ENCODE assay signal across 8 mouse cellular contexts in the genomic region with DNA sequence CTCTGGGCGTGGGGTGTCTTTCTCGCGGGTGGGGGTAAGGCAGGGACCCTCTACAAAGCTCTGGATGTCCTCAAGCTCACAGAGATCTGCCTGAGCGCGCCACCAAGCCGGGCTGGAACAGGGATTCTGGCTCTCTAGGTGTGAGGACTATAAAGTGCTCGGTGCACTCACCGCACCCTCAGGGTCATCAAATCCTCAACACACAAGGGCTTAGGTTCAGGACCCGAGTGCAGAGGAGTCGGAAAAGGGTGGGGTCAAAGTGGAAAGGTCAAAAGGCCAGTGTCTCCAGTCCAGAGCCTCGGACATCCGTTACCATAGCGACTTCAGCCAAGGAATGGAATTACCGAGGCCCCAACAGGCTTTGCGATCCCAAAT. TPM values are rescaled to one million over a fixed set of nuclear protein-coding genes. Genes with fewer than 3 reads are reported as not detected.
DNase-seq lines count a peak whose midpoint lies in the region; ATAC-seq and TF ChIP-seq lines count a peak whose summit lies in the region.

No protein-coding gene starts in this region.

- H3K4me2 ChIP-seq in embryonic facial prominence, embryonic 14.5 days (ENCODE audit: low read depth, low read length): peak overlapping the region; percentile 66
- H3K4me2 ChIP-seq in limb, embryonic 11.5 days (ENCODE audit: low read depth, severe bottlenecking): peak overlapping the region; percentile 61
- peak overlapping the region; percentile 97 for H3K4me2 ChIP-seq in neural tube, embryonic 15.5 days

- H3K9ac ChIP-seq in liver, adult 2 months (ENCODE audit: low read depth, low read length): no peak overlapping the region
- peak overlapping the region; percentile 39 for H3K9ac ChIP-seq in embryonic facial prominence, embryonic 14.5 days (ENCODE audit: low read depth, low read length)
- H3K9ac ChIP-seq in limb, embryonic 11.5 days (ENCODE audit: low read length): 0 out of 2 replicates have a peak overlapping the region, but pooled peaks have one; percentile 24
- peak overlapping the region; percentile 59 for H3K9ac ChIP-seq in neural tube, embryonic 15.5 days (replicated peaks)

- peaks cover 2% of the 10 kb centered on the region; the same call in 1 of the 2 replicates for H3K4me1 ChIP-seq in liver, adult 2 months (ENCODE audit: control insufficient read depth, insufficient read depth, low read length)
- H3K4me1 ChIP-seq in embryonic facial prominence, embryonic 14.5 days (ENCODE audit: control insufficient read depth, insufficient read depth, low read length): 0 out of 2 replicates have a peak, but pooled peaks cover 3% of the 10 kb centered on the region
- H3K4me1 ChIP-seq in limb, embryonic 11.5 days (ENCODE audit: control insufficient read depth, insufficient read depth, low read length): peaks cover 6% of the 10 kb centered on the region
- peaks cover 21% of the 10 kb centered on the region for H3K4me1 ChIP-seq in neural tube, embryonic 15.5 days

- ATAC-seq in embryonic facial prominence, embryonic 14.5 days (ENCODE audit: low read depth): peak; percentile 5
- no peak for ATAC-seq in limb, embryonic 11.5 days (ENCODE audit: insufficient number of reproducible peaks, low FRiP score, low TSS enrichment, low read depth)
- ATAC-seq in neural tube, embryonic 15.5 days (ENCODE audit: low FRiP score): peak; percentile 45

- H3K4me3 ChIP-seq in liver, adult 2 months (ENCODE audit: insufficient read depth, low read depth, low read length): peak overlapping the region; percentile 59
- H3K4me3 ChIP-seq in embryonic facial prominence, embryonic 14.5 days (ENCODE audit: low read depth, low read length): peak overlapping the region; percentile 72
- peak overlapping the region; percentile 93 for H3K4me3 ChIP-seq in limb, embryonic 11.5 days (ENCODE audit: low read depth, low read length)
- H3K4me3 ChIP-seq in neural tube, embryonic 15.5 days (replicated peaks): peak overlapping the region; percentile 83

- no peak for DNase-seq in liver, adult 2 months (ENCODE audit: extremely low read depth, low read depth, low spot score)
- DNase-seq in liver (no peak), adipocyte (ENCODE audit: low spot score) (no peak)
- no peak for DNase-seq in embryonic facial prominence, embryonic 14.5 days (ENCODE audit: low spot score)
- DNase-seq in limb, embryonic 11.5 days (ENCODE audit: low spot score): no peak
- no peak for DNase-seq in left cerebral cortex, postnatal 10 days (ENCODE audit: extremely low spot score in 1 of 2, low spot score in 2 of 2)
- no peak for DNase-seq in gastrocnemius, adult 18-20 months (ENCODE audit: low spot score)

- TF ChIP-seq CTCF in liver, adult 2 months (IDR thresholded peaks at IDR 0.05; ENCODE audit: low read depth, low read length): no peak

- no peaks in the 10 kb centered on the region for H3K79me2 ChIP-seq in liver, adult 2 months (ENCODE audit: control insufficient read depth, insufficient read depth, low read length)

- WGBS in liver, adult 2 months: 7% methylated on average over 15 of the region's 15 CpGs
- WGBS in embryonic facial prominence, embryonic 14.5 days: 4% methylated on average over 15 of the region's 15 CpGs
- 4% methylated on average over 15 of the region's 15 CpGs for WGBS in limb, embryonic 11.5 days
- whole genome bisulfite sequencing in neural tube, embryonic 15.5 days: 6% methylated on average over 15 of the region's 15 CpGs

- no peaks in the 10 kb centered on the region for H3K36me3 ChIP-seq in liver, adult 2 months (ENCODE audit: control insufficient read depth, insufficient read depth, low read length)
- H3K36me3 ChIP-seq in embryonic facial prominence, embryonic 14.5 days (ENCODE audit: control insufficient read depth, insufficient read depth, low read length): peaks cover 29% of the 10 kb centered on the region
- H3K36me3 ChIP-seq in limb, embryonic 11.5 days (ENCODE audit: control insufficient read depth, insufficient read depth, low read length): peaks cover 4% of the 10 kb centered on the region; the same call in 1 of the 2 replicates
- no peaks in the 10 kb centered on the region for H3K36me3 ChIP-seq in neural tube, embryonic 15.5 days

- H3K27ac ChIP-seq in liver, adult 2 months (replicated peaks; ENCODE audit: insufficient read depth, low read depth, low read length): no peak overlapping the region
- H3K27ac ChIP-seq in embryonic facial prominence, embryonic 14.5 days (replicated peaks; ENCODE audit: low read depth, low read length): no peak overlapping the region
- no peak overlapping the region for H3K27ac ChIP-seq in limb, embryonic 11.5 days (replicated peaks; ENCODE audit: low read depth, low read length)
- peak overlapping the region; percentile 54; the same call in 1 of the 2 replicates for H3K27ac ChIP-seq in neural tube, embryonic 15.5 days (replicated peaks)

- intact Hi-C loops in left cerebral cortex, postnatal 10 days (cut with DNase I): no loop called here

- no peak for TF ChIP-seq POLR2A in liver, adult 2 months (IDR thresholded peaks at IDR 0.05; ENCODE audit: extremely low read depth, insufficient read depth, low read length)

- H3K27me3 ChIP-seq in liver, adult 2 months (ENCODE audit: control insufficient read depth, insufficient read depth, low read length): no peaks in the 10 kb centered on the region
- H3K27me3 ChIP-seq in embryonic facial prominence, embryonic 14.5 days (replicated peaks; ENCODE audit: control insufficient read depth, insufficient read depth, low read length): no peaks in the 10 kb centered on the region
- H3K27me3 ChIP-seq in limb, embryonic 11.5 days (ENCODE audit: control insufficient read depth, insufficient read depth, low read length): no peaks in the 10 kb centered on the region
- H3K27me3 ChIP-seq in neural tube, embryonic 15.5 days (replicated peaks): no peaks in the 10 kb centered on the region

- no peaks in the 10 kb centered on the region for H3K9me3 ChIP-seq in embryonic facial prominence, embryonic 14.5 days (ENCODE audit: control insufficient read depth, low read length)
- no peaks in the 10 kb centered on the region for H3K9me3 ChIP-seq in limb, embryonic 11.5 days (ENCODE audit: control insufficient read depth, low read length)
- no peaks in the 10 kb centered on the region for H3K9me3 ChIP-seq in neural tube, embryonic 15.5 days (replicated peaks)

RNA-seq across cellular contexts. Expression of gene Nek2, which starts 0.3 kb away (rescaled TPM):
- total RNA-seq in liver, adult 2 months (2014; rRNA removed): 0.46 and 2.8 TPM in 2 replicates
- 0.28 and 0.45 TPM in 2 replicates for polyA plus RNA-seq in liver, adult 2 months (2012; rRNA removed)
- 28.1 and 29.0 TPM in 2 replicates for polyA plus RNA-seq in embryonic facial prominence, embryonic 14.5 days (2014; fragmentation: Nextera tagmentation; extraction: Ambion mirVana)
- polyA plus RNA-seq in limb, embryonic 11.5 days (2014; fragmentation: Nextera tagmentation; extraction: Ambion mirVana): 50.7 and 51.7 TPM in 2 replicates
- 3.6 and 11.2 TPM in 2 replicates for polyA plus RNA-seq in neural tube, embryonic 15.5 days (2015; fragmentation: Nextera tagmentation; extraction: Ambion mirVana)
- total RNA-seq in left cerebral cortex, postnatal 10 days (2021): 1 to 10 TPM; 3.6 TPM
- total RNA-seq in gastrocnemius, adult 18-20 months (2021): under 1 TPM; 0.53 to 0.62 TPM
